Comparison of ENCODE assay signal across 9 mouse cellular contexts in genomic region chr9:37636335-37636734, GRCm38 (mm10). TPM values are rescaled to one million over a fixed set of nuclear protein-coding genes. Genes with fewer than 3 reads are reported as not detected.
A peak's percentile ranks its signal among the peaks of the same experiment; 100 is the strongest.
DNase-seq lines count a peak whose midpoint lies in the region; ATAC-seq lines count a peak whose summit lies in the region.
"Had no signal": no experiment of that assay in that cellular context is flagged by ENCODE, and none has a peak within 500 bp of the region (broad histone marks: within the 10 kb centered on the region; RNA-seq: fewer than 3 reads in every experiment).

No protein-coding gene starts in this region.

- no peaks in the 10 kb centered on the region for H3K9me3 ChIP-seq in limb, embryonic 10.5 days (replicated peaks)
- H3K9me3 ChIP-seq in neural tube, embryonic 14.5 days (ENCODE audit: control insufficient read depth, low read length) = no peaks in the 10 kb centered on the region
- H3K9me3 ChIP-seq: megakaryocyte, embryonic 14.5 days had no signal

- ATAC-seq in neural tube, embryonic 14.5 days (ENCODE audit: low read depth) = peak; percentile 51; the same call in 1 of the 2 replicates

- H3K27ac ChIP-seq in limb, embryonic 10.5 days = no peak overlapping the region
- no peak overlapping the region for H3K27ac ChIP-seq in neural tube, embryonic 14.5 days (ENCODE audit: low read depth, low read length)

- no peak overlapping the region for H3K4me3 ChIP-seq in limb, embryonic 10.5 days
- H3K4me3 ChIP-seq in neural tube, embryonic 14.5 days (ENCODE audit: low read depth, low read length) = no peak overlapping the region
- H3K4me3 ChIP-seq: megakaryocyte, embryonic 14.5 days had no signal

- H3K27me3 ChIP-seq in limb, embryonic 10.5 days (ENCODE audit: low read depth, poor library complexity, severe bottlenecking) = peaks cover 2% of the 10 kb centered on the region; the same call in 1 of the 2 replicates
- H3K27me3 ChIP-seq in neural tube, embryonic 14.5 days (ENCODE audit: control insufficient read depth, insufficient read depth, low read length) = no peaks in the 10 kb centered on the region
- H3K27me3 ChIP-seq: megakaryocyte, embryonic 14.5 days had no signal

- no peak overlapping the region for H3K4me2 ChIP-seq in neural tube, embryonic 14.5 days (ENCODE audit: low read depth, low read length)

- H3K36me3 ChIP-seq in limb, embryonic 10.5 days = no peaks in the 10 kb centered on the region
- no peaks in the 10 kb centered on the region for H3K36me3 ChIP-seq in neural tube, embryonic 14.5 days (ENCODE audit: control insufficient read depth, insufficient read depth, low read length)

- peak; percentile 10 for DNase-seq in ovary, adult 18-20 months (ENCODE audit: low spot score)
- no peak for DNase-seq in ovary, postnatal 14 days (ENCODE audit: low spot score)
- peak; percentile 68 for DNase-seq in R1 (ENCODE audit: low read depth, low spot score)
- DNase-seq in cerebellum, adult 9-11 months = peak; percentile 50
- DNase-seq in frontal cortex, postnatal 10 days (ENCODE audit: low spot score in 2 of 2) = peak; percentile 28 to 53
- DNase-seq in limb, embryonic 10.5 days (ENCODE audit: low spot score) = peak; percentile 61
- DNase-seq in c-Kit-positive CD71-positive TER-119-positive erythroid progenitor cells, embryonic 14.5 days (ENCODE audit: low spot score) = no peak

- H3K9ac ChIP-seq in neural tube, embryonic 14.5 days (replicated peaks; ENCODE audit: low read depth, low read length) = no peak overlapping the region

- 22% methylated on average over 7 of the region's 7 CpGs for WGBS in limb, embryonic 10.5 days
- WGBS in neural tube, embryonic 14.5 days = 14% methylated on average over 7 of the region's 7 CpGs

- H3K4me1 ChIP-seq in limb, embryonic 10.5 days = no peaks in the 10 kb centered on the region
- no peaks in the 10 kb centered on the region for H3K4me1 ChIP-seq in neural tube, embryonic 14.5 days (ENCODE audit: control insufficient read depth, insufficient read depth, low read length)

RNA-seq across cellular contexts. Expression of gene Tbrg1, which starts 20.8 kb away (rescaled TPM):
- polyA plus RNA-seq in limb, embryonic 10.5 days (2016; fragmentation: Nextera tagmentation; extraction: Ambion mirVana) = 124 and 128 TPM in 2 replicates
- polyA plus RNA-seq in neural tube, embryonic 14.5 days (2014; fragmentation: Nextera tagmentation; extraction: Ambion mirVana) = 81.4 and 94.0 TPM in 2 replicates

RNA-seq across cellular contexts. Expression of gene Spa17, which starts 22.8 kb away (rescaled TPM):
- polyA plus RNA-seq in limb, embryonic 10.5 days (2016; fragmentation: Nextera tagmentation; extraction: Ambion mirVana) = 5.4 and 6.4 TPM in 2 replicates
- polyA plus RNA-seq in neural tube, embryonic 14.5 days (2014; fragmentation: Nextera tagmentation; extraction: Ambion mirVana) = 10.5 and 11.2 TPM in 2 replicates

RNA-seq across cellular contexts. Expression of gene Panx3, which starts 32.7 kb away (rescaled TPM):
- polyA plus RNA-seq in limb, embryonic 10.5 days (2016; fragmentation: Nextera tagmentation; extraction: Ambion mirVana) = not detected in 2 replicates
- not detected in 2 replicates for polyA plus RNA-seq in neural tube, embryonic 14.5 days (2014; fragmentation: Nextera tagmentation; extraction: Ambion mirVana)

Comparison
In these comparisons a context has a peak if more than half of its experiments do, and no peak if none do; other contexts are left out.
1. DNase-seq: peak in ovary, adult 18-20 months (single experiment), R1 (single experiment), cerebellum, adult 9-11 months (single experiment), frontal cortex, postnatal 10 days (2 of 2) and limb, embryonic 10.5 days (single experiment); none in ovary, postnatal 14 days (single experiment) and c-Kit-positive CD71-positive TER-119-positive erythroid progenitor cells, embryonic 14.5 days (single experiment).